Mouse (Mus musculus) layer of hippocampus, adult 11-12 months (tissue): ENCODE measurements around the gene Patz1.
A peak's percentile ranks its signal among the peaks of the same experiment; 100 is the strongest.

Experiments
- DNase-seq: peaks from one replicate; pipeline ENCODE4 v3.0.0; 2022; ENCODE audit warnings: low spot score

Patz1 gene

DNA sequence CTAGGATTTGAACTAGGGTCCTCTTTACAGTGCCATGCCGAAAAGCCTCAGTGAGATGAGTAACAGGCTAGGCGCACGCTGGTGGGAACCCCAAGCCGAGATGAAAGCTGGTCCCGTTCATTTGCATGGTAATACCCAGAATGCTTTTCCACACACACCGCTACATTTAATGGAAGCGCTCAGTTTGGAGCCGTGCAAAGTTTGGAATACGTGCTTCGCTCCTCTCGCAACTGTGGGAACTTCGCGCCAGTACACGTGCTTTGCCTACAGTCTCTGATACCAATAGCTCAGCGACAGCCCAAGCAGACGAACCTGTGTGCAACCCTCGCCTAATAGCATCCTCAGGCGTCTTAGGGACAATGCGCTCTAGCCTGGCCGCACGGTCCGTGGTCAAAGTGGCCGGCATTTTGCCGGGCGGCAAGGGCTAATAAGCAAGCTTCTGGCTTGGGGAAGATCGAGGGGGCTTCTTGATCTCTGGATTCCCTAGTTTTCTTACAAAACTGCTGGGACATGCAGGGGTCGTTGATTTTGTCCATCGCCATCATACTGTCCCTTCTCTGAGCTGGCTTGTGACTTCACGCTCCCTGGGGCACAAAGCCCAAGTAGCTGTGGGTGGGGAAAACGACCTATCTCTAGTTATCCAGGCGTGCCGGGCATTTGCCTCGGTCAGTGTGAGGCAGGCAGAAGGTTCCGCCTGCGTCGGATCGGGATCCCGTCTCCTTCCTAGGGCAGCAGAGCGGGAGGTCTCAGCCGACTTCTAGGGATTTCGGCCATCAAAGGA, at the start of gene Patz1:
Patz1 (plus strand) TSS at position 354 of the 781 bp plus-strand sequence.
- peak; percentile 57 for DNase-seq

- no peak for DNase-seq
These were observed 46.3 kb upstream of the Patz1 start for GRCm38 (mm10) chr11:3242395-3242794.

GRCm38 (mm10) chr11:3243771-3244170, 44.9 kb upstream of the Patz1 start:
- peak; percentile 26 for DNase-seq

DNA sequence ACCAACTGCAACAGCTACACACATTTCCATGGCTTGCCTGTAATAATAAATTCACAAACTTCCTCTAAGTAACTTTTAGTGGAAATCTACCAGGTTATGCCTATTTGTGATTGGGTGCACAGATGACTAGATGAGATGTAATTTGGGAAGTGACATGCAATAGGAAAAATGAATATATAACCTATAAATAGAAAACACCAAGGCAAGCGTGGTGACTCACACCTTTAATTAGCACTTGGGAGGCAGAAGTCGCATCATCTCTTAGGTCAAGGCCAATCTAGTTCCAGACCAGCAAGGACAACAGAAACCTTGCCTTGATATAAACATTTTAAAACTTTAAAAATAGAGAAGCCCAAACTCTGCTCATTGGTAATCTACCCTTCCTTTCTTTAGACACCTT, 41.3 kb upstream of the Patz1 start:
- DNase-seq = no peak

- DNase-seq = no peak
These were observed 29.1 kb upstream of the Patz1 start for GRCm38 (mm10) chr11:3259537-3259936.

GRCm38 (mm10) chr11:3265291-3266078, 23.2 kb upstream of the Patz1 start:
- DNase-seq = peak; percentile 19

GRCm38 (mm10) chr11:3266079-3266685, 22.5 kb upstream of the Patz1 start, which contains the start of gene Drg1:
Gene Drg1 (minus strand): TSS chr11:3266415.
- peak; percentile 92 for DNase-seq

DNA sequence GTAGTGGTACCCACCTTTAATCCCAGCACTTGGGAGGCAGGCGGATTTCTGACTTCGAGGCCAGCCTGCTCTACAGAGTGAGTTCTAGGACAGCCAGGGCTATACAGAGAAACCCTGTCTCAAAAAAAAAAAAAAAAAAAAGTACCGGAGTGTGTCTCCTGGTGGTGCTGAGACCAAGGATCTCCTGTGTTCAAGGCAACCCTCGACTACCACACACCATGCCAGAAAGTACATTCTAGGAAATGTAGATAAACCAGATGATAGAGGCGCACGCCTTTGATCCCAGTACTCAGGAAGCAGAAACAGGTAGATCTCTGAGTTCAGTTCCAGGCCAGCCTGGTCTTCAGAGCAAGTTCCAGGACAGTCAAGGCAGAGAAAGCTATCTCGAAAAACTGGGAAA, 21.5 kb upstream of the Patz1 start:
- DNase-seq = no peak

DNA sequence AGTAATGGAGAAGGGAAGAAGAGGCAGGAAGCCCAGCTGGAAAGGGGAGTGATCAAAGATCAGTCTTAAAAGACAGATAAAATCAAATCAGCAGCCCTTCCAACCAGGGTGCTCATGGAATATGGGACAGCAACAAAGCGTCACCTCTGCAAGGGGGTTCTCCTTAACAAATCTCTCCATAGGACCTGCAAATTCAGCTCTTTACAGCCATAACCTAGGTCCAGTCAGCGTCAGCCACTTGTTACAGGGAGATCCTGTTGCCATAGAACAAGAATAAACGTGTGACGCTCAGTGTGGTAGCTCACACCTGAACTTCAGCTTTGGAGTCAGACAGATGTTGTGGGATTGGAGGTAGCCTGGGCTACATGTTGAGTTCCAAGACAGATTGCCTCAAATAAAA, 19.4 kb upstream of the Patz1 start:
- DNase-seq = no peak

DNA sequence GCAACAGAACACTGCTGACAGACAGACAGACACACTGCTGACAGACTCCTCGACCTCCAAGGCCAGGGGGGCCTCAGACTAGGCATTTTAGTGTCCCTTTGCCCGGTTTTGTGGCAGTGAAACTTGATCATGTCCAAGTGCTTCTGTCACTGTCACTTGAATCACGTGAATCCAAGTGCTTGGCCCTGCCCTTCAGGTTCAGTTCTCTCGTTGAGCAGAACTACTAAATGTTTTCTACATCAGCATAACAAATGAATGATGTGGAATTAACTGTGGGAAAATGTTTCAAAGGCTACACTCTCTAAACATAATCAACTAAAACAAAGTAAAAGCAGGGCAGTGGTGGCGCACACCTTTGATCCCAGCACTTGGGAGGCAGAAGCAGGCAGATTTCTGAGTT, 10.3 kb upstream of the Patz1 start:
- DNase-seq = no peak

GRCm38 (mm10) chr11:3279729-3280128, 8.9 kb upstream of the Patz1 start:
- no peak for DNase-seq

- DNase-seq = no peak
These were observed 5.8 kb upstream of the Patz1 start for GRCm38 (mm10) chr11:3282887-3283286.

GRCm38 (mm10) chr11:3283645-3284044, 5.0 kb upstream of the Patz1 start:
- DNase-seq = no peak

DNA sequence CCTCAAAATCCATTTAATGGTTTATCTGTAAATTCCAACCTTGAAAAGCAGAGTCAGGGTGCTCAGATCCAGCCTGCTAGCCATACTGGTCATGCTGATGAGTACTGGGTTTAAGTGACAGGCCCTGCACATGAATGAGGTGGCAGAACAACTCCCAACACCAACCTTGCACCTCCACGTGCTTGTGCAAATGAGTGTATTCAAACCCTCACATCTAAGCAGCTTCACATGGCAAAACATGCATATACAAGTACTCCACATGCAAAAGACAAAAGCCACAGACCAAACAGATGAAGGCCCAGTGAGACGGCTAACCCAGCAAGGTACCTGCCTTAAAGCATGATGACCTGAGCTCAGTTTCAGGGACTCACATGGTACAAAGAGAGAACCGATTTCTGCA, 2.7 kb upstream of the Patz1 start:
- no peak for DNase-seq

- DNase-seq = no peak
These were observed 1.5 kb upstream of the Patz1 start for GRCm38 (mm10) chr11:3287131-3287530.

GRCm38 (mm10) chr11:3287921-3288320, 753 bp upstream of the Patz1 start:
- no peak for DNase-seq

GRCm38 (mm10) chr11:3289302-3289802, 678 bp downstream of the Patz1 start:
- DNase-seq = peak; percentile 73

DNA sequence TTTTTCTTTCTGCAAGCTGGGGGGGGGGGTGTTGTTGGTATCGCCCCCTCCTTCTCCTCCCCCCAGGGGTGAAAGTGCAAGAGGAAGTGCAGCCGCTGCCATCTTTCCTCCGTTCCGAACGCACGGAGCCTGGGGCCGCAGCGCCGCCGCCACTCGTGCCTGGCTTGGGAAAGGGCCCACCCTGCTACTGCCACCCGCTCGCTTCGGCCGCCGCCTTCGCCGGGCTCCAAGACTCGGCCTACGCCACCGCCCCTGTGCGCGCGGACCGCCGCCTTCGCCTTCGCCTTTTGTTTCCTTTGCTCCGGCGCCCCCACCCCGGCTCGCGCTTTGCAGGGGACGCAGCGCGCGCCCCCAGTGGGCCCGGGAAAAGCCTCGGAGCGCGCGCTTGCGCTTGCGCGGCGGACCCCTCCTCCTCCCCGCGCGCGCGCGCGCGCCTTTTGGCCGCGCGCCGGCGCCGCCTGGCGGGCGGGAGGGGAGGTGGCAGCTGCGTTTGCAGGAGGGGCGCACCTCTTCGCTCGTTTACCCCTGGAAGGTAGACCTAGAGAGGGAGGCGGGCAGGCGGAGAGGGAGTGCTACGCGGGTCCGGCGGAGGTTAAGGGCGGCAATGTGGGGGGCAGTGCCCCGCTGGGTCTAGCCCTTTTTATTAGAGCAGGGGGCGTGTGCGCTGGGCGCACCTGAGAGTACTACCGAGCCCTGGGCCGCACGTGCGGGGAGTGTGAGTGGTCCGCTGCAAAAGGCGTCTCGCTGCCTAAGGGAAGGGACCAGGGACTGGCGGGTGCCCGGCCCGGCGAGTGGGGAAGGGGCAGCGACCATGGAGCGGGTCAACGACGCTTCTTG, 1.3 kb downstream of the Patz1 start:
- DNase-seq = peak; percentile 88

DNA sequence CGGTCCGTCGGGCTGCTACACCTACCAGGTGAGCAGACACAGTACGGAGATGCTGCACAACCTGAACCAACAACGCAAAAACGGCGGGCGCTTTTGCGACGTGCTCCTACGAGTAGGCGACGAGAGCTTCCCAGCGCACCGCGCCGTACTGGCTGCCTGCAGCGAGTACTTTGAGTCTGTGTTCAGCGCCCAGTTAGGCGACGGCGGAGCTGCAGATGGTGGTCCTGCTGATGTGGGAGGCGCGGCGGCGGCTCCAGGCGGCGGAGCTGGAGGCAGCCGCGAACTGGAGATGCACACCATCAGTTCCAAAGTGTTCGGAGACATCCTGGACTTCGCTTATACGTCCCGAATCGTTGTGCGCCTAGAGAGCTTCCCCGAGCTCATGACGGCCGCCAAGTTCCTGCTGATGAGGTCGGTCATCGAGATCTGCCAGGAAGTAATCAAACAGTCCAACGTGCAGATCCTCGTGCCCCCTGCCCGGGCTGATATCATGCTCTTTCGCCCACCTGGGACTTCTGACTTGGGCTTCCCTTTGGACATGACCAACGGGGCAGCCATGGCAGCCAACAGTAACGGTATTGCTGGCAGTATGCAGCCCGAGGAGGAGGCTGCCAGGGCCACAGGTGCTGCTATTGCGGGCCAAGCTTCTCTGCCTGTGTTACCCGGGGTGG, 2.1 kb downstream of the Patz1 start:
- DNase-seq = peak; percentile 71

DNA sequence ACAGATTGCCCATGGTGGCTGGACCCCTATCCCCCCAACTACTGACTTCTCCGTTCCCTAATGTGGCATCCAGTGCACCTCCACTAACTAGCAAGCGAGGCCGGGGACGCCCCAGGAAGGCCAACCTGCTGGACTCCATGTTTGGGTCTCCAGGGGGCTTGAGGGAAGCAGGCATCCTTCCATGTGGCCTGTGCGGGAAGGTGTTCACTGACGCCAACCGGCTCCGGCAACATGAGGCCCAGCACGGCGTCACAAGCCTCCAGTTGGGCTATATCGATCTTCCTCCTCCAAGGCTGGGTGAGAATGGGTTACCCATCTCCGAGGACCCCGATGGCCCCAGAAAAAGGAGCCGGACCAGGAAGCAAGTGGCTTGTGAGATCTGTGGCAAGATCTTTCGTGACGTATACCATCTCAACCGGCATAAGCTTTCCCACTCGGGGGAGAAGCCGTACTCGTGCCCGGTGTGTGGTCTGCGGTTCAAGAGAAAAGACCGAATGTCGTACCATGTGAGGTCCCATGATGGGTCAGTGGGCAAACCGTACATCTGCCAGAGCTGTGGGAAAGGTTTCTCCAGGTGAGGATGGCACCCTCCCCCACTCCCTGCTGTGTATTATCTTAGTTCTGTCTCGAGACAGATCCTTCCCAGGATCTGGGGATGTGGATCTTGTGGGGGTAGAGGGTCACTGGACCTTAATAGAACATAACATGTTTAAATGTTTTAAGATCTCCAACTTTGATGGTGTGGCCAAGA, 2.8 kb downstream of the Patz1 start:
- no peak for DNase-seq

- DNase-seq = peak; percentile 42
These were observed 3.4 kb downstream of the Patz1 start for GRCm38 (mm10) chr11:3292062-3292421.
